Mouse (Mus musculus) right cerebral cortex, postnatal 10 days (tissue): ENCODE measurements around the gene Speg.

Experiments
- DNase-seq, 2 experiments: peaks; one replicate each; pipeline ENCODE4 v3.0.0; 2021; ENCODE audit warnings: low spot score in 2 of 2

Speg gene

DNA sequence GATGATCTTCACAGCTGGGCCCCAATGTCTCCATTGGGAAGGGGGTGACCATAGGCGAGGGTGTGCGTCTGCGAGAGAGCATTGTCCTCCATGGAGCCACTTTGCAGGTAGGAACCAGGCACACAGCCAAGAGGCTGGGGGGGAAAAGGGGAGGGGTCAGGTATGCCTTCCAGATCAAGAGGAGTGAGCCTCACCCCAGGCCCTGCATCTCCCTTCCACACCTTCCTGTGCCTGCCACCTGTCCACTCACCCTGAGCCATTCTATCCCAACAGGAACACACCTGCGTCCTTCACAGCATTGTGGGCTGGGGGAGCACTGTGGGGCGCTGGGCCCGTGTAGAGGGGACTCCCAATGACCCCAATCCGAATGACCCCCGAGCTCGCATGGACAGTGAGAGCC lies 67.1 kb downstream of the Speg start:
- no peak for DNase-seq

DNA sequence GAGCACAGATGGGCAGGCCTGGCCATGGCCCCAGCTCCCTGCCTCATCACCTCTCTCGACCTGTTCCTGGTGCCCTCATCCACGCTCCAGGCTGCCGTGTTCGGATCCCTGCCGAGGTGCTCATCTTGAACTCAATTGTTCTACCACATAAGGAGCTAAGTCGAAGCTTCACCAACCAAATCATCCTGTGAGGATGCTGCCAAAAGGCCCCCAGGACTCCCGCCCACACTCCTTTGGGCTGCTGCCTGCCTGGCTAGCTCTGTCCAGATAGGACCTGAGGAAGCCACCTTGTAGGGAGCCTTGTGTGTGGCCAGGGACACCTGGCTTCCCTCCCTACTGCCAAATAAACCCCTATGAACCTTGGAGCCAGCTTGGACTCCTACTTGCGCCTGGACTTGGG lies 67.7 kb downstream of the Speg start:
- DNase-seq, result no peak

GRCm38 (mm10) chr1:75443247-75444024 lies 68.3 kb downstream of the Speg start:
- no peak for DNase-seq

- DNase-seq, result no peak
These were observed 69.1 kb downstream of the Speg start for GRCm38 (mm10) chr1:75444208-75444607.

GRCm38 (mm10) chr1:75445141-75445701 lies 70.1 kb downstream of the Speg start:
- DNase-seq, result peak; percentile 73 to 75

GRCm38 (mm10) chr1:75445751-75446611 lies 70.9 kb downstream of the Speg start:
- peak; percentile 81 to 82 for DNase-seq

DNA sequence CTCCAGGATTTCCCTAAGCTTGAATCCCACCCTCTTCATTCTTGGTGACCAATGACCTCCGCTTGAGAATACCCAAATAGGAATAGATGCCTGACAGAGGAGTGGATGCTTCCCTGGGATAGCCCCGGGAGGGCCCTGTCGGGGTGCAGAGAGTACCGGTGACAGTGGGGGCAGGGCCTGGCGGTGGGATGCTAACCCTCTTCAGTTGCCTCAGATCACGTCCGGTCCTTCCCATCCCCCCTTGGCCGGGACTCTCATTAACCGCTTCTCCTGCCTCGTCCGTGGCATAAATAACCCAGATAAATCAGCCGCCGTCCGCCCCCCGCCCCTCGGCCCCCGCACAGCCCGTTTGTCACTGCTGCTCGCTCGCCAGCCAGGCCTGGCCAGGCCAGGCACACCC lies 71.6 kb downstream of the Speg start:
- no peak for DNase-seq

GRCm38 (mm10) chr1:75447265-75448051 lies 72.4 kb downstream of the Speg start:
- peak in 1 of 2 experiments; percentile 69 for DNase-seq

- DNase-seq, result no peak
These were observed 72.9 kb downstream of the Speg start for GRCm38 (mm10) chr1:75448052-75448431.

DNA sequence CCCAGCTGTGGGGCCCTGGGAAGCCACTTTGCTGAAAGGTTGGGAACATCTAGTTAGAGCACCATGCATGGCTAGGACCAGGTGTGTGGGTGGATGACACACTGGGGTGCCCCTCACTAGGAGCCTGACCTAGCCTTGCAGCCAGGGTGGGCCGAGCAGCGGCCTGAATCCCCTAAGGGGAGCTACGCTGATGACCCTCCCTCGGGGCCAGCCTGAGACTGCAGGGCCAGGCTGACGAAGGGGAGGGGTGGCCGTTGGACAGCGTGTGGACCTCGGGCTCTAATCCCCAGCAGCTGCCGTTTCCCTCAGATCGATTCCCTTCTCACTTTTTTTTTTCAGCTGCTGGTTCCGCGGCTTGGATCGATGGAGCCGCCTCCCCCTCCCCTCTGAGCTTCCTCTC lies 73.8 kb downstream of the Speg start:
- no peak for DNase-seq

DNA sequence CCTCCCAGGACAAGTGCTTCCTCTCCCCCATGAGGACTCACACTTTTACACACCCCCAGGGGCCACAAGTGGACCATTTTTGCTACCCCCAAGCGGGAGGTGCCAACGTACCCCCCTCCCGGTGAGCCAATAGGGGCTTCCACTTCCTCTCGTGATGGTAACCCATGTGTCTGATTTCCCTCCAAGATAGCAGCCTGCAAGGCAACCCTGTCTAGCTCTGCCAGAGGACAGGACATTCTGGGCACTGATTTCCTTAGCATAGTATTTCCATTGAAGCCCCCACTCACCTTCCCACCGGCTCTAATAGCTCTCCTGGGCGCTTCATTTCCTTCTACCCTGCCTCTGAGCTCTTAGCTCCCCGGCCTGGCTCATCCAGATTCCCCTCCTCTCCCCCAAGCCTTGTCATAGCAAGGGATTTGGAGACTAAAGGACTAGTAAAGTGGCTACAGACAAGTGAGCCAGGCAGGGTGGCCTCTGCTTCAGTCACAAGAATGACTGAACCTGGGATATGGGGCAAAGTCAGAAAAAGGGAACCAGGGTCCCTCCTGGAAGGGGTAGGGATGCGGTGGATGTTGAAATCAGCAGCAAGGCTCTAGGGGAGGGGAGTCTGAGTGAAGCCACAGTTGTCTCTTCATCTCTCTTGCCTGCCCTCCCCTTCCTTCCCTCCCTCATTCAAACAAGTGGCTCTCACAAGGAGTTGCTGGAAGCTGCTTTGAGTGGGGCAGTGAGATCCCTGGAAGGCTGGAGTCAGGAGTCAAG lies 74.5 kb downstream of the Speg start:
- DNase-seq, result no peak

DNA sequence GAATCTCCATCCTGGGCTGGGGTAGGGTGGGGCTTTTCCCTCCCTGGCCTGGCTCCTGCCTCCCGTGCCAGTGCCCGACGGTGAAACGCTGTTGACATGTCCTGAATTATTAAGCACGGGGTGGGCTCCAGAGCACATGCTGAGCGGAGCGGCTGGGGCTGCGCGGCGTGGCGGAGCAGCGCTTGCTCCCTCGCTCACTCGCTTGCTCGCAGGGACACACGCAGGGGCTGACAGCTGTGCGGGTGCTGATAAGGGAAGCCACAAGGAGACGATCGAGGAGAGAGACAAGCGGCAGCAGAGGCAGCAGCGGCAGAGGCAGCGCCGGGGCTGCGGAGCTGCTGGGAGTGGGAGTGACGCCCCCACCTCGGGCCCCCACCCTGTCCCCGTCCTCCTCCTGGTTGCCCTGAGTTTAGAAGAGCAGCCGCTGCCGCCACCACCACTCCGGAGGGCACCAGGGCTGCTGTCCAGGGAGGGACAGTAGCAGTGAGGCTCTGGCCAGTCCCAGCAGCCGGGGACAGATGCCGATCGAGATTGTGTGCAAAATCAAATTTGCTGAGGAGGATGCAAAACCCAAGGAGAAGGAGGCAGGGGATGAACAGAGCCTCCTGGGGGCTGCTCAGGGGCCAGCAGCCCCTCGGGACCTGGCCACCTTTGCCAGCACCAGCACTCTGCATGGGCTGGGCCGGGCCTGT lies 75.4 kb downstream of the Speg start, which contains the start of gene Asic4:
Gene Asic4, plus strand, starts transcription at position 123 of the 692 bp plus-strand sequence.
- DNase-seq, result no peak

DNA sequence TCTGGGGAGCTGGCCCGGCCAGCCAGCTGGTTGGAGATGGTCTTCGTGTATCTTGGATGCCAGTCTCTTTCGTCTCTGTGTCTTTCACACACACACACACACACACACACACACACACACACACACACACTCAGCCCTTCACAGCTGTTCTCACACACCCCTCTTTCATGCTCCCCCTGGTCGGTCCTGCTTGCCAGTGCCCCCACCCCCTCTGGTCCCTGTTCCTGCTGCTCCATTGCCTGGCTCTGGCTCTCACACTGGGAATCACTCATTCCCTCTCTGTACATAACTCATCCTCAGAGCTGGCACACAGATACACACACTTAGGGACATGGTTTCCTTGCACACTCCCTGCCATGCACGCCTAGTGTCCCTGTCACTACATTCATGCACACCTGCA lies 76.8 kb downstream of the Speg start:
- no peak for DNase-seq

GRCm38 (mm10) chr1:75455433-75455832 lies 80.3 kb downstream of the Speg start:
- DNase-seq, result no peak

- DNase-seq, result no peak
These were observed 80.9 kb downstream of the Speg start for GRCm38 (mm10) chr1:75455948-75456347.

GRCm38 (mm10) chr1:75456746-75457564 lies 81.9 kb downstream of the Speg start:
- DNase-seq, result no peak

DNA sequence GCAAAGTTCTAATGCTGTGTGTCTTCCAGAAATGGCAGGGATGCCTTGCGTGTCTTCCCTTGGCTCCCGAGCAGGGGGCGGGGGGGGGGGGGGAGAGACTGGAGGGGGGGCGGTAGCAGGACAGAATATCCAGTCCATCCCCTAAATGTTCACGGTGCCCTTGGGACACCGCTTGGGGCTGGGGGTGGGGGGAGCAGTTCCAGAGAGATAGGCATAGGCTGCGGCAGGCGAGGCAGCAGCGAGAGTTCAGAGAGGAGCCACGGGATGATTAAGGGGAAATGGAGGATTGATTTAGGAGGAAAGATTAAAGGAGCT lies 82.6 kb downstream of the Speg start:
- no peak for DNase-seq

GRCm38 (mm10) chr1:75458025-75458788 lies 83.1 kb downstream of the Speg start:
- DNase-seq, result peak in 1 of 2 experiments; percentile 66
